Mouse (Mus musculus): ENCODE results near the gene Dnajc11. TPM values are rescaled to one million over a fixed set of nuclear protein-coding genes. Genes with fewer than 3 reads are reported as not detected.

Dnajc11 gene
- total RNA-seq, 2 experiments from 2014 or later: 68.2 to 69.1 TPM

DNA sequence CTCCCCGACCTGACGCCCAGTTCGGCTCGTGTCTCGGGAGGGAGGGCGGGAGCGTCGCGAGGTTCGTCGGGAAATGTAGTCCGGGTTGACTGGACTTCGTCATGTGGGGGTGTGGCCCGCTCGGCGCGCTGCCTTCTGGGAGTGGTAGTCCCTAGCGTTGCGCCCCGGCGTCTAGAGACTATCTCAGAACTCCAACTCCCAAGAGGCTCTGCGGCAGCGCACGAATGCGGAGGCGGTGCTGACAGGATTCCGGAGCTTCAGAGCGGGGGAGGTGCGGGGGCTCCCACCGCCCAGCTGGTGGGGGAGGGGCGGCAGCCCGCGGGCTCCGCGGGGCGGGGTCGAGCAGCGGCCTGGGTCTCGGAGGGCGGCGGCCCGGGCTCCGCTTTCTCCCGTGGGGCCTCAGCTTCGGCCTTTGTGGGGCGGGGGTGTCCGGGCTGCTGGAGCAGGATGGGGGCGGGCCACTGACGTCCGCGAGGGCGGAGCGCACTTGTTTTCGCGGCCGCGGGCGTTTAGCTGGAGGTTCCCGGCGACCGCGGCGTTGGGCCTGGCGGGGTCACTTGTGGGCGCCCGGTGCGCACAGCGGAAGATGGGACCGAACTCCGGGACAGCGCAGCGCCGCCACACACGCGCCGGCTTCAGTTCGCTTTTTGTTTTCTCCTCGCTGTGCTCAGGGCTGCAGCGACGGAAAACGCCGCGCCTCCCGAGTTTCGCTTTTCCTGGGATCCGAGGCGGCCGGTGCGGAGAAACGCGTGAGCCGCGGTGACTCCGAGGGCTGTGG lies 62.9 kb downstream of the Dnajc11 start, which contains the start of gene Phf13:
Gene Phf13 (minus strand): TSS at position 86 of the 778 bp plus-strand sequence.
- Histone ChIP-seq H3K27ac (peak within 1 kb of the TSS; percentile 97), H3K4me3 (peak within 1 kb of the TSS; percentile 75)
- peak; percentile 24 for TF ChIP-seq CTCF (conservative IDR thresholded peaks at IDR 0.05)
- DNase-seq (ENCODE audit: low spot score in 2 of 2): peak; percentile 99

DNA sequence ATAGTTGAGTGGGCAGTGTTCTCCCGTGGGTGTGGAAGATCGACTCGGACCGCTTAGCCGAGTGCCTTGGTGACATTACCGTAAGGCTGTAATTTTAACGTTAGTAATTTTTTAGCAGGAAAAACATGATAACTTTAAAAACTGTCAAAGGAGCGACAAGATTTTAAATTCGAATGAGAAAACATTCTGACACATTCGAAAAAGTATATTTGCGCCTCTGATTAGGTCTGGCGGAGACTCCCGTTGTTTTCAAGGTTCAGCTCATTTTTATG lies 63.4 kb downstream of the Dnajc11 start:
- H3K4me3 ChIP-seq: peak overlapping the region; percentile 75
- peak overlapping the region; percentile 97 for H3K27ac ChIP-seq
- TF ChIP-seq CTCF (conservative IDR thresholded peaks at IDR 0.05): no peak
- no peak for DNase-seq (ENCODE audit: low spot score in 2 of 2)

DNA sequence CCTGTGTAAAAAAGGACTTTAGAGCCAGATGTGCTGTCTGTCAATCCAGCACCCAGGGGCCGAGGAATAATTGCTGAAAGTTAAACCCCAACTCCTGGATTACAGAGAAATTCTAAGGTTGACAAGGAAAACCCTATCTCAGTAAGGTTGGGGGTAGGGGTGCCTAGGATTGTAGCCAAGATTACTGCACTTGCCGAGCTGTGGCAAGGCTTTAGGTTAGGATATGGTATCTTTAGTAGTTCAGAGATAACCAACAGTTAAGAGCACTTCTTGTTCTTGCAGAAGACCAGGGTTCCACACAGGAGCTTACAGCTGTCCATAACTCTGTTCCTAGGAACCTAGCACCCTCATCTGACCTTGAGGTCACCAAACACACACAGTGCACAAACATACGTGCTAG lies 64.2 kb downstream of the Dnajc11 start:
- no peak for TF ChIP-seq CTCF (conservative IDR thresholded peaks at IDR 0.05)
- no peak for DNase-seq (ENCODE audit: low spot score in 2 of 2)
- Histone ChIP-seq H3K27ac (no peak overlapping the region; the same call in 1 of the 2 replicates), H3K4me3 (no peak overlapping the region; the same call in 1 of the 2 replicates)

DNA sequence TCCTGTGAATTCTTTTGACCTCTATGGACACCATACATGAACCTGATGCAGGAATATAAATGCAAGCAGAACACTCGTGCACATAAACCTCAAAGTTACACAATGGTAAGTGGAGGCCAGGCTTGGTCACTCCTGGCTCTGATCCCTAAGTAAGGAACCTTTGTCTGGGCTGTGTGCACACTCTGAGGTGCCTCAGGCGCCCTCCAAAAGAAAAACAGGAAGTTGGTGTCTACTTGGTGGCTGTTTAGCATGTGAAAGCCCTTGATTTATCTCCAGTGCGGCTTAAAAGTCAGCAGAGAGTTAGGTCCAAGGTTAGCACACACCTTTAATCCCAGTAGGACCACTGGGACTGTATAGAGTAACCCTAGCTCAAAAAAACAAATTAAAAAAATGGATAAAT lies 66.0 kb downstream of the Dnajc11 start:
- DNase-seq (ENCODE audit: low spot score in 2 of 2): no peak
- TF ChIP-seq CTCF (conservative IDR thresholded peaks at IDR 0.05): no peak
- no peak overlapping the region for H3K27ac ChIP-seq
- no peak overlapping the region for H3K4me3 ChIP-seq

DNA sequence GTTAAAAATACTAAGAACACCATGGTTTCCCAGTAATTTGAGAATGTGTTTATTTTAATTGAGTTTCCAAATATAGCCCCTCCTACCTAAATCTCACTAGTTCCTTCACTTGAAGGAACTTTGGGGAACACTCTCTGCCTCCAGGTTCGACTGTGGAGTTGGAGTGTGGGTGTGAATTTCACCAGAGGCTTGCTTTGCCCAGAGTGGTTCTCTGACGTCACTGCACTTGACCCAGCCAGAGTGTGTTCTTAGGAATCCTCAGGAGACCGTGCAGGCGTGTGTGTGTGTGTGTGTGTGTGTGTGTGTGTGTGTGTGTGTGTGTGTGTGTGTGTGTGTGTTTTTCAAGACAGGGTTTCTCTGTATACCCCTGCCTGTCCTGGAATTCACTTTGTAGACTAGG lies 67.4 kb downstream of the Dnajc11 start:
- TF ChIP-seq CTCF (conservative IDR thresholded peaks at IDR 0.05): no peak
- DNase-seq (ENCODE audit: low spot score in 2 of 2): no peak
- Histone ChIP-seq H3K27ac (no peak overlapping the region), H3K4me3 (no peak overlapping the region)

DNA sequence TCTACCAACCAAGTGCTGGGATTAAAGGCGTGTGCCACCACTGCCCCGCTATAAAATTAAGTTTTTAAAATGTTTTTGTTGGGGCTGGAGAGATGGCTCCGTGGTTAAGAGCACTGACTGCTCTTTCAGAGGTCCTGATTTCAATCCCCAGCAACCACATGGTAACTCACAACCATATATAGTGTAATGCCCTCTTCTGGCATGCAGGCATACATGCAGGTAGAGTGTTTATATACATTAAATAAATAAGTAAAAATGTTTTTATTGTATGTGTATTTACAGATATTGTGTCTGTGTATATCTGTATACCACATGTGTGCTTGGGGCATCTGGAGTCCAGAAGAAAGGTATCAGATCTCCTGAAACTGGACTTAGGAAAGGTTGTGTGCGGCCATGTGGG lies 67.8 kb downstream of the Dnajc11 start:
- no peak for DNase-seq (ENCODE audit: low spot score in 2 of 2)
- Histone ChIP-seq H3K27ac (no peak overlapping the region), H3K4me3 (no peak overlapping the region)
- TF ChIP-seq CTCF (conservative IDR thresholded peaks at IDR 0.05): no peak; the same call in 1 of the 2 replicates

DNA sequence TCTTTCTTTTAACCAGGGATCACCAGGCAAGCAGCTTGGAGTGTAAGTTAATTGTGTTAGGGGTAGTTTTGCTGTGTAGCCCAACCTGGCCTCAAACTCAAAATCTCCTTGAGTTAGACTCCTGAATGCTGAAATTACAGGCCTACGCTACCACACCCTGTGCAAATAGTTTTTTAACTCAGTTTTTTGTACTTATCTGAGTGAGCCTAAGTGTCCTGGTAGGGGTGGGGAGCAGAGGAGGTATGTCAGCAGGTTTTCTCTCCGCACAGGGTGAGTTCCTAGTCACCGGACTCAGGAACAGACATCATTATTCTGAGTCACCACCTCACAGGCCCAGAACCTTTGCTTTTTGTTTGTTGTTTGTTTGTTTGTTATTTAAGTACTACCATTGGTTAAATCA lies 68.6 kb downstream of the Dnajc11 start:
- no peak overlapping the region for H3K4me3 ChIP-seq
- no peak for DNase-seq (ENCODE audit: low spot score in 2 of 2)
- TF ChIP-seq CTCF (conservative IDR thresholded peaks at IDR 0.05): no peak
- no peak overlapping the region for H3K27ac ChIP-seq

DNA sequence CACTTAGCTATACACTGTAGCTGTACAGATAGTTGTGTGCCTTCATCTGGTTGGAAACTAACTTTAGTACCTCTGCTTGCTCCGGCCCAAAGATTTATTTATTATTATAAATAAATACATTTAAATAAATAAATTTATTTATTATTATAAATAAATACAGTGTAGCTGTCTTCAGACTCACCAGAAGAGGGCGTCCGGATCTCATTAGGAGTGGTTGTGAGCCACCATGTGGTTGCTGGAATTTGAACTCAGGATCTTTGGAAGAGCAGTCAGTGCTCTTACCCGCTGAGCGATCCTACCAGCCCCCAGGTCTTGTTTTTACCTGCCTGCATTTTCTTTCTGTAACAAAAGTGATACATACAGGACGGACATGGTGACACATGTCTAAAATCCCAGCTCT lies 72.6 kb downstream of the Dnajc11 start:
- H3K4me3 ChIP-seq: no peak overlapping the region
- DNase-seq (ENCODE audit: low spot score in 2 of 2): no peak
- no peak overlapping the region for H3K27ac ChIP-seq
- peak; percentile 73 for TF ChIP-seq CTCF (conservative IDR thresholded peaks at IDR 0.05)

DNA sequence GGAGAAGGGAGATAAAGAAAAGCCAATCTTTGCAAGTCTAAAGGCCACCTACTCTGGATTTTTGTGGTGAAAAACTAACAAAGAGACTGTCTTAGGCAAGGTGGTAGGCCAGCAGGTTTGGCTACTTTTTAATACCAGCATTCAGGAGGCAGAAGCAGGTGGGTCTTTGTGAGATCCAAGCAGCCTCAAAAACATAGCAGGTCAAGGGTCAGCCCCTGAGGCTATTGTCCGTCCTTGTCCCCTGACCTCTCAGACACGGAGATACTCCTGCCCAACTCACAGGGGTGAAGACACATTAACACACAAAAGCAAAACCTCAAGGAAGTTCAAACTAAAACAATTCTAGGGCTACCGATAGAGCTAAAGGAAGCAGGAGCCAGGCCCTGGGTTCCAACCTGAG lies 73.3 kb downstream of the Dnajc11 start:
- Histone ChIP-seq H3K27ac (peak overlapping the region; percentile 97), H3K4me3 (no peak overlapping the region)
- no peak for TF ChIP-seq CTCF (conservative IDR thresholded peaks at IDR 0.05)
- DNase-seq (ENCODE audit: low spot score in 2 of 2): no peak

DNA sequence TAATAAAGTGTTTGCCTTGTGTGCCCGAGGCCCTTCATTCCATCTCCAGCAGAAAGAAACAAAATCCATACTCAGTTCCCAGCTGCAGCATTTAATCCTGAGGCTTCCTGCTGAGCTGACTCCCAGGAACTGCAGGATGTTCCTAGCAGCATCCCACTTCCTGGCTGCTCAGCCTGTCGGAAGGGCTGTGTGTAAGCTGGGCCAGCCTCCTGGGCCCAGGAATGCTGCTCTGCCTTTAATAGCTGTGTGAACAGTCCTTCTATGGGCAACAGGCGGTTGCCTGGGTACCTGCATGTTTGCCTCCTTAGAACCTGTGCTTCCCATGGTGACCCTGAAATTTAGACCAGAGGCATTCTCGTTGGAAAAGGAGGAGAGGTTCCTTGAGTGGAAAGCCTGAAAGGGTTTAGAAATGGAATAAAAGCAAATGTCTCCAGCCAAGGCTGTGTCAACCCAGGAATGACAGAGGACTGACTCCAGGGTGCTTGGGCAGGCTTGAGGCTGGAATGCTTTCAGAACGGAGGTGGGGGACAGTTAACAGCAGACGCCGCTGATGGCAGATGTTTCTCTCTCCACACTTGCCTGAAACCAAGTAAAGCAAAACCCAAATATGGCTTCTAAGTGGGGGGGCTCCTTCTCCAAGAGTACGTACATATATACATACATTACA lies 74.1 kb downstream of the Dnajc11 start:
- H3K4me3 ChIP-seq: peak overlapping the region; percentile 93
- peak overlapping the region; percentile 97 for H3K27ac ChIP-seq
- DNase-seq (ENCODE audit: low spot score in 2 of 2): no peak
- no peak for TF ChIP-seq CTCF (conservative IDR thresholded peaks at IDR 0.05)

DNA sequence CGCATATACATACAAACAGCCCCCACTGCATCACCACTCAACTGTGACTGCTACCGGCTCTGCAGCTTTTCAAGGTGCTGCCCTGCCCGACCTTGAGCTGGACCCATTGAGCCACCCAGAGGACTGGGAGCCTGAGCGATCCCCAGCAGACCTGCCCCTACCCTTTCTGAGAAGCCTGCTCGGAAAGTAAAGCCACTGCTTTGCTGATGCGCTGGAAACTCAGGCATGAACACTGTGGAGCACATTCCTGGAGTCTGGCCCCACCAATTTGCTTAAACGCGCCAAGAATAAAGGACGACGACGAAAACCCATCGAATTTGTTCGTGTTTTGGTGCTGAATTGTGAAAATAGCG lies 74.6 kb downstream of the Dnajc11 start:
- Histone ChIP-seq H3K27ac (peak overlapping the region; percentile 97), H3K4me3 (peak overlapping the region; percentile 93)
- DNase-seq (ENCODE audit: low spot score in 2 of 2): no peak
- TF ChIP-seq CTCF (conservative IDR thresholded peaks at IDR 0.05): no peak

DNA sequence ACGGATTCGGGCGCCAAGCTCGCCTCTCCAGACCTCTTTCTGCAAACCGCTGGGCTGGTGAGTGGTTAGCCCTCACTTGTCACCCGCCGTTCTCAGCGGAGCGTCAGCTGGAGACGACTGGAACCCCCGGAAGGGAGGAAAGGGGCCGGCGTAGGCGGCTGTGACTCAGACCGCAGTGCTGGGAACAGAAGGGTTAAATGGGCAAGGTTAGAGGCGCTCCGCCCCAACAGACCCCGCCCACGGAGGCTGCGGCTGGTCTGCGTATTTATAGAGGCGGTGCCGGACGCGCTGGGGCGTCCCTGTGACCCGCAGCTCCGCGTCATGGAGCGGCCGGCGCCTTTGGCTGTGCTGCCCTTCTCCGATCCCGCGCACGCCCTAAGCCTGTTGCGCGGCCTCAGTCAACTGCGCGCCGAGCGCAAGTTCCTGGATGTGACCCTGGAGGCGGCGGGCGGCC lies 75.2 kb downstream of the Dnajc11 start, which contains the start of gene Klhl21:
Gene Klhl21 (plus strand): TSS at position 182 of the 454 bp plus-strand sequence.
- Histone ChIP-seq H3K4me3 (peak within 1 kb of the TSS; percentile 93), H3K27ac (peak within 1 kb of the TSS; percentile 97)
- TF ChIP-seq CTCF (conservative IDR thresholded peaks at IDR 0.05): no peak
- peak; percentile 90 to 93 for DNase-seq (ENCODE audit: low spot score in 2 of 2)

DNA sequence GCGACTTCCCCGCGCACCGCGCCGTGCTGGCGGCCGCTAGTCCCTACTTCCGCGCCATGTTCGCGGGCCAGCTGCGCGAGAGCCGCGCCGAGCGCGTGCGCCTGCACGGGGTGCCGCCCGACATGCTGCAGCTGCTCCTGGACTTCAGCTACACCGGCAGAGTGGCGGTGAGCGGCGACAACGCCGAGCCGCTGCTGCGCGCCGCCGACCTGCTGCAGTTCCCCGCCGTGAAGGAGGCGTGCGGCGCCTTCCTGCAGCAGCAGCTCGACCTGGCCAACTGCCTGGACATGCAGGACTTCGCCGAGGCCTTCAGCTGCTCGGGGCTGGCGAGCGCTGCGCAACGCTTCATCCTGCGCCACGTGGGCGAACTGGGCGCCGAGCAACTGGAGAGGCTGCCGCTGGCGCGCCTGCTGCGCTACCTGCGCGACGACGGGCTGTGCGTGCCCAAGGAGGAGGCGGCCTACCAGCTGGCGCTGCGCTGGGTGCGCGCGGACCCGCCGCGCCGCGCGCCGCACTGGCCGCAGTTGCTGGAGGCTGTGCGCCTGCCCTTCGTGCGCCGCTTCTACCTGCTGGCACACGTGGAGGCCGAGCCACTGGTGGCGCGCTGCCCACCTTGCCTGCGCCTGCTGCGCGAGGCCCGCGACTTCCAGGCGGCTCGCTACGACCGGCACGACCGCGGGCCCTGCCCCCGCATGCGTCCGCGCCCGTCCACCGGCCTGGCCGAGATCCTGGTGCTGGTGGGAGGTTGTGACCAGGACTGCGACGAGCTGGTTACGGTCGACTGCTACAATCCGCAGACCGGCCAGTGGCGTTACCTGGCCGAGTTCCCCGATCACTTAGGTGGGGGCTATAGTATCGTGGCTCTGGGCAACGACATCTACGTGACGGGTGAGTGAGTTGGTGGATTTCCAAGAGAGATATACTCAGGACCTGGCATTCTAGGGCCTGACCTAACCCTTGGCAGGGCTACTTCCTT lies 75.9 kb downstream of the Dnajc11 start:
- Histone ChIP-seq H3K4me3 (peak overlapping the region; percentile 93), H3K27ac (peak overlapping the region; percentile 97)
- peak; percentile 60 to 61 for DNase-seq (ENCODE audit: low spot score in 2 of 2)
- TF ChIP-seq CTCF (conservative IDR thresholded peaks at IDR 0.05): no peak
